Mouse (Mus musculus): ENCODE measurements around the gene Klc3.

DNA sequence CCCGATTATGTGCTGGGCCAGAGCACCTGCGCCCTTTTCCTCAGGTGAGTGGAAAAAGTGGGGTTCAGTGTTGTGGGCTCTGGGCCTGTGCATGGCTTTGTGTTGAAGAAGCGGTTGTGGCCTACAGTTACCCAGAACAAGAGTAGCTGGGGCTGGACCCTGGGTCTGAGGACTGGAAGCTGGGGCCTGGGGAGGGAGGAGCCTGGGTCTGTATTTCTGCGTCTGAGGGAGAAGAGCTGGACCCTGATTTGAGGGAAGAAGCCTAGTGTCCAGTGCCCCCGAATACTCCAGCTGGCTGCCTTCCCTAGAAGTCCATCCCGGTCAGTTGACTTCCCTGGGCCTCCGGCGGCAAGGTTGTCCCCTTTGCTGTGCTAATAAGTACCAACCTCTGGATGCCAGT lies 53.7 kb downstream of the Klc3 start:
- no peak for TF ChIP-seq CTCF (IDR thresholded peaks at IDR 0.05; ENCODE audit: insufficient read depth, low read length)
- no peak for TF ChIP-seq POLR2A (IDR thresholded peaks at IDR 0.05; ENCODE audit: borderline replicate concordance, extremely low read depth, low read depth, low read length)
